Mouse (Mus musculus) intestine, embryonic 14.5 days (tissue): ENCODE measurements around the gene Mmp17. TPM values are rescaled to one million over a fixed set of nuclear protein-coding genes. Genes with fewer than 3 reads are reported as not detected.

Experiments
- ATAC-seq: fragments of 200-750 bp; cut with Nextera tagmentation; replicated peaks from 2 replicates; pipeline ENCODE4 v1.8.0; 2017; ENCODE audit warnings: low read depth, moderate number of reproducible peaks, moderate TSS enrichment, moderate library complexity; ENCODE audit not compliant: low FRiP score, low TSS enrichment
- DNase-seq: peaks from one replicate; pipeline ENCODE4 v3.0.0-alpha.2; 2018; ENCODE audit warnings: low spot score
- H3K27ac ChIP-seq: fragments of 300-500 bp; sonication (generic); 2 replicates; pipeline ENCODE4 v1.5.1; 2014; ENCODE audit warnings: low read depth, mild to moderate bottlenecking, control low read depth
- H3K27me3 ChIP-seq: fragments of 300-500 bp; sonication (generic); replicated peaks from 2 replicates; pipeline ENCODE4 v1.6.1; 2014; ENCODE audit warnings: low read length, control low read depth; ENCODE audit not compliant: control insufficient read depth, insufficient read depth
- H3K36me3 ChIP-seq: fragments of 300-500 bp; sonication (generic); 2 replicates; pipeline ENCODE4 v1.6.1; 2014; ENCODE audit warnings: low read length, control low read depth; ENCODE audit not compliant: control insufficient read depth, insufficient read depth
- H3K4me1 ChIP-seq: fragments of 300-500 bp; sonication (generic); replicated peaks from 2 replicates; pipeline ENCODE4 v1.6.1; 2014; ENCODE audit warnings: low read length, control low read depth, mixed read lengths; ENCODE audit not compliant: control insufficient read depth, insufficient read depth
- H3K4me2 ChIP-seq: fragments of 300-500 bp; sonication (generic); 2 replicates; pipeline ENCODE4 v1.6.1; 2014; ENCODE audit warnings: low read length
- H3K4me3 ChIP-seq: fragments of 300-500 bp; sonication (generic); 2 replicates; pipeline ENCODE4 v1.5.1; 2014; ENCODE audit warnings: low read depth, low read length, control low read depth, mixed read lengths
- H3K9ac ChIP-seq: fragments of 300-500 bp; sonication (generic); 2 replicates; pipeline ENCODE4 v1.6.1; 2014; ENCODE audit warnings: mild to moderate bottlenecking, low read length
- H3K9me3 ChIP-seq: fragments of 300-500 bp; sonication (generic); 2 replicates; pipeline ENCODE4 v1.6.1; 2016; ENCODE audit warnings: low read length, control low read depth; ENCODE audit not compliant: control insufficient read depth
- WGBS: fragments of 180-500 bp; shearing (Covaris S2); extraction: QIAGEN DNeasy Blood & Tissue Kit; methylation state at CpG from one replicate; pipeline ENCODE4 v1.1.7; 2014; 5-methylcytosine and 5-hydroxymethylcytosine counted together
- polyA plus RNA-seq: library from polyadenylated mRNA; unstranded; fragments of >200 nt; fragmentation: Nextera tagmentation; extraction: Ambion mirVana; gene quantifications from 2 replicates; pipeline ENCODE4 v1.2.1, GENCODE M21; 2014

The Mmp17 gene
- polyA plus RNA-seq, result 2.9 and 3.8 TPM in 2 replicates

DNA sequence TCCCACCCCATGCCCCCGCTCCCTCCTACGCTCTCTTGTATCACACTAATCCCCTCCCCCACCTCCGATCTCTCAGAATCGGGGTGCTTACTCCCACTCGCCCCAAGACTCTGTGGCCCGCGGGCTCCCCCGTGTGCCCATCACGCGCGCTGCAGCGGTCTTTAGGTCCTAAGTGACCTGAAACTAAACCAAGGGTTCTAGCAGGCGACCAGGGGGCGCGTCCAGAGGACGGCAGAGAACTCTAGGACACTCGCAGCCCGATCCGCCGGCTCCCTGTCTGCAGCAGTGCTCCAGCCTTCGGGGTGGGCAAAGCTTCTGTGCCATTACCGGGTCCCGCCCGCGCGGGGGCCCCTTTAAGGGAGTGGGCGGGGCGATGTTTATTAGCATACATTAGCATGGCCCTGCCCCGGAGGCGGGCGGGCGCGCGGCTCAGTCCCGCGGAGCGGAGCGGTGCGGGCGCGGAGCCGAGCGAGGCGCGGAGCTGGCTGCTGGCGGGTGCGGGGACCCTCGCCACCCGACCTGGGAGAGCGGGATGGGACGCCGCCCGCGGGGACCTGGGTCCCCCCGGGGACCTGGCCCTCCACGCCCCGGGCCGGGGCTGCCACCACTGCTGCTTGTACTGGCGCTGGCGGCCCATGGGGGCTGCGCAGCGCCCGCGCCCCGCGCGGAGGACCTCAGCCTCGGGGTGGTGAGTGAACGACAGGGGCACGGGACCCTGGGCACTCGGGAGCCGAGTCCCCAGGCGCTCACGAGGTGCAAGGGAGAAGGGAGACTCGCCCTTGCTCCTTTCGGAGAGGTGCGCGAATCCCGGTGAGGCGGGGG is at the start of gene Mmp17:
Gene Mmp17, plus strand, starts transcription at position 409 of the 822 bp plus-strand sequence.
- H3K4me2 ChIP-seq, result peak within 1 kb of the TSS; percentile 99
- H3K9ac ChIP-seq, result peak within 1 kb of the TSS; percentile 45
- no peaks in the 10 kb centered on the region for H3K9me3 ChIP-seq
- H3K27ac ChIP-seq, result no peak within 1 kb of the TSS
- peak; percentile 87 for ATAC-seq
- DNase-seq, result peak; percentile 96
- peaks cover 50% of the 10 kb centered on the region for H3K27me3 ChIP-seq
- H3K36me3 ChIP-seq, result no peaks in the 10 kb centered on the region
- WGBS, result under 1% methylated on average over 68 of the region's 80 CpGs
- H3K4me1 ChIP-seq, result peaks cover 4% of the 10 kb centered on the region; the same call in 1 of the 2 replicates
- peak within 1 kb of the TSS; percentile 63 for H3K4me3 ChIP-seq

DNA sequence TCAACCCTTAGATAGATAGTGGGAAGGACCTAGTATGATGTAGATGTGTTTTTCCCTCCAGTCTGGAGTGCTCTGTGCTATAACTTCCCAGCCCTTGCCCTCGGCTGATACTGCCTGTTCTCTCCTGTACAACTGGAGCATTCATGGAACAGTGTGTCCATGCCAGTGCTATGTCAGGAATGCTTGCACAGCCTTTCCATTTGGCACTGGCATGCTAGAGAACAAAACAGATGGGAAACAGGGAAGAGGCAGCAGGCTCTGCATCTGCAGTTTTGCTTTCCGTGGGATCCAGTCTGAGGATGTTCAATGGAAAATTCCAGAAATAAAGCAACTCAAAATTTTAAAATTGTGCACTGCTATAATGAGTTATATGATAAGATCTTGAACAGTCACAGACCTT is 49.5 kb upstream of the Mmp17 start:
- no peaks in the 10 kb centered on the region for H3K4me1 ChIP-seq

DNA sequence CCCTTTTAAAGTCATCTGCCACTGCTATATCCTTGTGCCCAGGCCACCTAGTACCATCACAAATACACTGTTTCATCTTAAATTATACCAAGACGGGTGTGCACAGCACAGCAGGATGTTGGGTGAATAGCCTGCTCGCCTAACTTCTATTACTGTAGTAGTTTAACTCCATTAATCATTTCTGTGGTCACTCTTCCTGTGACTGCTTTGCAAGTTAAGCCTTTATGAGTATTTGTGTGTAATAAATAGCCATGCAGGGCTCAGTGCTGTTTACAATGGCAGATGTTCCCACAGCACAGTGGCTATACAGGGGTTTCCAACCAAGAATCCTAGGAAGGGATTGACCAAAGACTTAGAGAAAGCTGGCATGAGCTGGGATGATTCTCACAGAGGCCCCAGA is 48.9 kb upstream of the Mmp17 start:
- DNase-seq, result no peak
- 86% methylated on average over 2 of the region's 2 CpGs for WGBS
- H3K9me3 ChIP-seq, result no peaks in the 10 kb centered on the region
- no peak for ATAC-seq
- peaks cover 49% of the 10 kb centered on the region for H3K36me3 ChIP-seq
- no peak overlapping the region for H3K4me2 ChIP-seq
- H3K9ac ChIP-seq, result no peak overlapping the region
- no peaks in the 10 kb centered on the region for H3K27me3 ChIP-seq
- no peak overlapping the region for H3K27ac ChIP-seq
- no peak overlapping the region for H3K4me3 ChIP-seq
- H3K4me1 ChIP-seq, result no peaks in the 10 kb centered on the region

More for the DNA sequence above, 49.5 kb upstream of the Mmp17 start:
- H3K4me3 ChIP-seq, result no peak overlapping the region
- H3K27me3 ChIP-seq, result no peaks in the 10 kb centered on the region
- H3K9ac ChIP-seq, result no peak overlapping the region
- WGBS, result 83% methylated on average over 2 of the region's 2 CpGs
- ATAC-seq (no peak), DNase-seq (no peak)
- no peak overlapping the region for H3K27ac ChIP-seq
- H3K4me2 ChIP-seq, result no peak overlapping the region
- H3K9me3 ChIP-seq, result no peaks in the 10 kb centered on the region
- peaks cover 46% of the 10 kb centered on the region for H3K36me3 ChIP-seq

DNA sequence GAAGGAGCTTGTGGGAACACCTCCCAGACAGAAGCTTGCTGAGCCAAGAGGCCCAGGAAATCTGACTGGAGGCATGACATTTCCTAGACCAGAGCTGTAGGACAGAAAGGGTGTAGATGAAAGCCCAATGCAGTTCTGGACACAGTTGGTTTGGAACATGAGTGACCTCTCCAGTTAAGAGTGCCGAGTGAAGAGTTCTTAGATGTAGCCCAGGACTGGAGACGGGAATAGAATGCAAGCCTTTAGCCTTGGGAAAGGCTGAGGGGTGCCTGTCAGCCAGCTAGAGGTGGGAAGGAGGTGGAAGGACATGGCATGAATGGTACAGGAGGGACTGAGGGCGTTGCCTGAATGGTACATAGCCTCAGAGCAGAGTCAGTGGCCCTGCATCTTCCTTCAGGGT is 48.5 kb upstream of the Mmp17 start:
- Histone ChIP-seq H3K9ac (no peak overlapping the region), H3K27ac (no peak overlapping the region), H3K4me2 (no peak overlapping the region), H3K9me3 (no peaks in the 10 kb centered on the region), H3K4me3 (no peak overlapping the region), H3K27me3 (no peaks in the 10 kb centered on the region), H3K36me3 (peaks cover 53% of the 10 kb centered on the region), H3K4me1 (no peaks in the 10 kb centered on the region)
- 90% methylated on average over 3 of the region's 3 CpGs for WGBS
- no peak for ATAC-seq
- DNase-seq, result no peak

DNA sequence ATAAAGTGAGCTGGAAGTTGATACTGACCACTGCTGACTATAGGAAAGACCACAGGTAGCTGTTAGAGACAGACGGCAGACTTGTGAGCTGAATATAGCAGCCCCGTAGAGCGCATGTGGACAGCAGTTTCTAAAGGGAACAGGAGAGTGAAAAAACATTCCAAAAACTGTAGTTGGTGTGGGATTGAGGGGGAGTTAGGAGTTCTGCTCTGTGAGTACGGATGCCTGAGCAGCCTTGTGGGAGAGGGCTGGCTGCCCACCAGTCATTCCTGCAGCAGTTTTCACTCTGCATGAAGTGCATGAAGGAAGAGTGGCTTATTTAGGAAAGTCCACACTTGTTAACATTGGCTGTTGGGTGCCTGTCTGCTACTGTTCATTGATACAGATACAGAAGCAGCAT is 45.1 kb upstream of the Mmp17 start:
- no peak overlapping the region for H3K4me2 ChIP-seq
- DNase-seq (no peak), ATAC-seq (no peak)
- H3K4me1 ChIP-seq, result no peaks in the 10 kb centered on the region
- H3K36me3 ChIP-seq, result peaks cover 62% of the 10 kb centered on the region
- H3K4me3 ChIP-seq, result no peak overlapping the region
- H3K9me3 ChIP-seq, result no peaks in the 10 kb centered on the region
- H3K27ac ChIP-seq, result no peak overlapping the region
- no peak overlapping the region for H3K9ac ChIP-seq
- no peaks in the 10 kb centered on the region for H3K27me3 ChIP-seq
- WGBS, result 93% methylated on average over 4 of the region's 4 CpGs

DNA sequence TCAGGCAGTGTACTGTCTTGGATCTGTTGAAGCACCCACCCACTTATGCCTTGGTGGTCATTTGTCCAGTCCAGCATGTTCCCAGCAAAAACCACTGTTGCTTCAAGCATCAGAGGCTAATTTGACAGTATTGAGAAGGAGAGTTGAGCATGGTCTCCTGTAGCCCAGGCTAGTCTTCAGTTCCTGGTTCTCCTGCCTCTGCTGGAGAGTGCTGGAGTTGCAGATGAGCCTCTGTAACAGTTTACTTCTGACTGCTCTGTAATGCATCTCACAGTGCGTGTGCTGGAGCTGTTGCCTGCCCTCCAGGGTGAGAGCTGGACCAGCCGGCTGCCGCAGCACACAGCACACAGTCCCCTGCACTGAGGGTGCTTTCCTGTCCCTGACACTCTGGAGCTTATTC is 41.7 kb upstream of the Mmp17 start:
- Histone ChIP-seq H3K4me2 (no peak overlapping the region), H3K36me3 (peaks cover 83% of the 10 kb centered on the region), H3K27me3 (no peaks in the 10 kb centered on the region), H3K9ac (no peak overlapping the region), H3K9me3 (no peaks in the 10 kb centered on the region), H3K27ac (no peak overlapping the region), H3K4me1 (no peaks in the 10 kb centered on the region), H3K4me3 (no peak overlapping the region)
- DNase-seq, result no peak
- WGBS, result 86% methylated on average over 3 of the region's 3 CpGs
- ATAC-seq, result no peak

DNA sequence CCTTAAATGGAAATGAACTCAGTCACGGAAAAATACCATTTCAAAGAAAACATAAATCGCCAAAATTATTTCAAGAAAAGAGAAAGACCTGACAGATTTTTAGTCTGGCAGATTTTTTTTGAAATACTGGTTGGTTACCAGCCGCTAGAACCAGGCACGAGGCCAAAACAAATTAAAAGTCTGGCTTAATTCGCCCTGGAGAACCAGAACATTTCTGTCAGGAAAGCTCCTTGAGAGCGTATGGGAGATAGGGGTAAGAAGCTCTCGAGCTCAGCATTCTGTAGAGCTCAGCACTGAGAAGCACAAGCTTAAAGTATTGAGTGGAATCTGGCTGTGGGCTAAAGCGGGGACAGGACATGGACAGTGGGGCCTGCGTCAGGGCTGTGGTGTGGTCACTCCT is 38.2 kb upstream of the Mmp17 start:
- DNase-seq, result no peak
- H3K27me3 ChIP-seq, result no peaks in the 10 kb centered on the region
- peaks cover 96% of the 10 kb centered on the region for H3K36me3 ChIP-seq
- WGBS, result 69% methylated on average over 9 of the region's 9 CpGs
- no peak overlapping the region for H3K4me3 ChIP-seq
- no peaks in the 10 kb centered on the region for H3K4me1 ChIP-seq
- H3K9me3 ChIP-seq, result no peaks in the 10 kb centered on the region
- no peak for ATAC-seq
- H3K4me2 ChIP-seq, result no peak overlapping the region
- H3K27ac ChIP-seq, result no peak overlapping the region; the same call in 1 of the 2 replicates
- no peak overlapping the region for H3K9ac ChIP-seq

DNA sequence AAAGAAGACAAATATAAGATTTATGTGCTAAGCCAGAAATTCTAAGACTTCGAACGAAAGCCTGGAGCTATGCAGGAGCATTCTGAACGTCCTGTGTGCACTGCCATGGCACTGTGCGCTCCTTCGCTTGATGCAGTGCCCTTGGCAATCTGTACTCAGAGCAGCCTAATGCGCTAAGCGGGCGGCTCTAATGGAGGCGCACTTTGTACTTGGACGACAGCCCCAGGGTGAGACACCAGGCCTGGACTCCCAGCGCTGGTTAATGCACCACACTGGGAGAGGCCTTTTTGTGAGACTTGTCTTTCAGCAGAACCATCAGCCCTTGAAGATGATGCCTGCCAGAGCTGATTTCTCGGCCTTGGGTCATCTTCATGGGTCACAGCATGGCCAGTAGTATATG is 34.3 kb upstream of the Mmp17 start:
- H3K36me3 ChIP-seq, result peaks cover 99% of the 10 kb centered on the region
- ATAC-seq (no peak), DNase-seq (no peak)
- H3K4me3 ChIP-seq, result no peak overlapping the region
- 90% methylated on average over 12 of the region's 12 CpGs for WGBS
- no peak overlapping the region for H3K27ac ChIP-seq
- no peak overlapping the region for H3K4me2 ChIP-seq
- H3K9me3 ChIP-seq, result no peaks in the 10 kb centered on the region
- no peak overlapping the region for H3K9ac ChIP-seq
- no peaks in the 10 kb centered on the region for H3K4me1 ChIP-seq
- no peaks in the 10 kb centered on the region for H3K27me3 ChIP-seq

DNA sequence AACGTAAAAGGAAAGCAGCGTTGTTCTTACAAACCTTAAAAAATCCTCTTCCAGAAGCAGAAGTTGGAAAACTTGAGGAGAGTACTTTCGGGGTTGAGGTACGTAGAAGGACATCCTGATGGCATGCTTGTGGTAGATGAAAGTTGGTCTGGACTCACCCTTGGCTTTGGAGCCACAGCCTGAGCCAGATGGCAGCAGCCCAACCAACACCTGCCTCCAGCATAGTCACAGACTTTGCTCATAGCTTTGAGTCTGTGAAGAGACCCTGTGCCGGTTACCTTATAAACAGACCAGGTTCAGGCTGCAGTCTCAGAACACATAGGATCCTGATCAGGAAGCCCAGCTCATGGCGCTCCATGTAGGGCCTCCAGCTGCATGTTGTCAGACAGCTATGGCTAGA is 33.2 kb upstream of the Mmp17 start:
- Histone ChIP-seq H3K4me2 (no peak overlapping the region), H3K27me3 (no peaks in the 10 kb centered on the region), H3K9me3 (no peaks in the 10 kb centered on the region), H3K36me3 (peaks cover 99% of the 10 kb centered on the region), H3K9ac (no peak overlapping the region), H3K27ac (no peak overlapping the region), H3K4me3 (no peak overlapping the region), H3K4me1 (no peaks in the 10 kb centered on the region)
- 92% methylated on average over 6 of the region's 6 CpGs for WGBS
- no peak for DNase-seq
- no peak for ATAC-seq
